Mouse (Mus musculus): ENCODE data around the gene Zfp598.

DNA sequence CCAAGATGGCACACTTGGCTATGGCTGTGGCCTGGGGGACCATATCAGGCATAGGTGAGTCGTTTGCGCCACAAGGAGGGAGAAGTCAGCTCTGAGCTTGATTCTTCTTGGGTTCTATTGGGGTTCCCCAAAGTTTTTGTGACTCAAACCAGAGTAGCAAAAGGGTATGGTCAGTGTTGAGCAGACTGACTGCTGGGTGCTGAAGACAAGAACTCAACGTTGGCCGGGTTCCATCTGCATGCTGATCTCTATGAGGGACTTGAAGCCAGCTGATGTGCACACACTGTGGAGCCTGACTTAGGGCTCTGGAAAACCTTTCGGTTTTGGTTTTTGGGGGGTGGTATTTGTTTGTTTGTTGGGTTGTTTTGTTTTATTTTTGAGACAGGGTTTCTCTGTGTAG, 33.8 kb upstream of the Zfp598 start:
- TF ChIP-seq CTCF (IDR thresholded peaks at IDR 0.05; ENCODE audit: low read depth, low read length), result no peak
- no peak for TF ChIP-seq POLR2A (IDR thresholded peaks at IDR 0.05; ENCODE audit: insufficient read depth, low read length)

All from ES-Bruce4 (cell line).